Mouse (Mus musculus): Measurements from ENCODE around the gene Ezr. TPM values are rescaled to one million over a fixed set of nuclear protein-coding genes. Genes with fewer than 3 reads are reported as not detected.
"Not testable (repeated sequence)": the region's sequence is repeated elsewhere in the genome, so short reads cannot be mapped to it uniquely, and the experiment has no call there.

The Ezr gene
- polyA plus RNA-seq, 1 experiment from 2014 or later, result 43.3 TPM

GRCm38 (mm10) chr17:6731132-6731531 lies 51.5 kb downstream of the Ezr start:
- Histone ChIP-seq H3K4me3 (ENCODE audit: low read depth, low read length) (no peak overlapping the region), H3K27ac (ENCODE audit: low read length) (no peak overlapping the region), H3K36me3 (ENCODE audit: control insufficient read depth, insufficient read depth) (no peaks in the 10 kb centered on the region), H3K4me1 (ENCODE audit: control insufficient read depth, low read depth, low read length) (no peaks in the 10 kb centered on the region), H3K9me3 (replicated peaks; ENCODE audit: control insufficient read depth, low read length) (no peaks in the 10 kb centered on the region), H3K4me2 (ENCODE audit: low read depth, low read length) (no peak overlapping the region), H3K27me3 (ENCODE audit: control insufficient read depth, insufficient read depth, low read depth, low read length) (no peaks in the 10 kb centered on the region), H3K9ac (ENCODE audit: low read depth, low read length) (no peak overlapping the region)
- no peak for ATAC-seq (ENCODE audit: low read depth)
- 46% methylated on average over 8 of the region's 8 CpGs for WGBS (ENCODE audit: insufficient replicate concordance)

- Histone ChIP-seq H3K36me3 (ENCODE audit: control insufficient read depth, insufficient read depth) (no peaks in the 10 kb centered on the region), H3K27ac (ENCODE audit: low read length) (no peak overlapping the region), H3K9ac (ENCODE audit: low read depth, low read length) (no peak overlapping the region), H3K4me1 (ENCODE audit: control insufficient read depth, low read depth, low read length) (no peaks in the 10 kb centered on the region), H3K4me2 (ENCODE audit: low read depth, low read length) (no peak overlapping the region), H3K9me3 (replicated peaks; ENCODE audit: control insufficient read depth, low read length) (no peaks in the 10 kb centered on the region), H3K4me3 (ENCODE audit: low read depth, low read length) (no peak overlapping the region), H3K27me3 (ENCODE audit: control insufficient read depth, insufficient read depth, low read depth, low read length) (no peaks in the 10 kb centered on the region)
- no peak for ATAC-seq (ENCODE audit: low read depth)
- 30% methylated on average over 6 of the region's 6 CpGs for whole genome bisulfite sequencing (ENCODE audit: insufficient replicate concordance)
Measured at GRCm38 (mm10) chr17:6729244-6729742, 53.3 kb downstream of the Ezr start.

- Histone ChIP-seq H3K27me3 (ENCODE audit: control insufficient read depth, insufficient read depth, low read depth, low read length) (no peaks in the 10 kb centered on the region), H3K27ac (ENCODE audit: low read length) (no peak overlapping the region), H3K4me2 (ENCODE audit: low read depth, low read length) (no peak overlapping the region), H3K9me3 (replicated peaks; ENCODE audit: control insufficient read depth, low read length) (no peaks in the 10 kb centered on the region), H3K4me1 (ENCODE audit: control insufficient read depth, low read depth, low read length) (no peaks in the 10 kb centered on the region), H3K4me3 (ENCODE audit: low read depth, low read length) (no peak overlapping the region), H3K9ac (ENCODE audit: low read depth, low read length) (no peak overlapping the region), H3K36me3 (ENCODE audit: control insufficient read depth, insufficient read depth) (no peaks in the 10 kb centered on the region)
- ATAC-seq (ENCODE audit: low read depth), result no peak
- WGBS (ENCODE audit: insufficient replicate concordance), result 74% methylated on average over 12 of the region's 12 CpGs
Measured at GRCm38 (mm10) chr17:6727996-6728610, 54.5 kb downstream of the Ezr start.

- not testable (repeated sequence) for H3K4me1 ChIP-seq (ENCODE audit: control insufficient read depth, low read depth, low read length); H3K27ac ChIP-seq (ENCODE audit: low read length); H3K27me3 ChIP-seq (ENCODE audit: control insufficient read depth, insufficient read depth, low read depth, low read length); H3K36me3 ChIP-seq (ENCODE audit: control insufficient read depth, insufficient read depth); ATAC-seq (ENCODE audit: low read depth); H3K9ac ChIP-seq (ENCODE audit: low read depth, low read length); H3K4me2 ChIP-seq (ENCODE audit: low read depth, low read length); H3K9me3 ChIP-seq (replicated peaks; ENCODE audit: control insufficient read depth, low read length); H3K4me3 ChIP-seq (ENCODE audit: low read depth, low read length)
- WGBS (ENCODE audit: insufficient replicate concordance), result 67% methylated on average over 7 of the region's 8 CpGs
Measured at GRCm38 (mm10) chr17:6713944-6714343, 68.6 kb downstream of the Ezr start.

GRCm38 (mm10) chr17:6713483-6713882 lies 69.1 kb downstream of the Ezr start:
- 37% methylated on average over 2 of the region's 2 CpGs for WGBS (ENCODE audit: insufficient replicate concordance)
- not testable (repeated sequence) for H3K9ac ChIP-seq (ENCODE audit: low read depth, low read length); H3K27ac ChIP-seq (ENCODE audit: low read length); H3K36me3 ChIP-seq (ENCODE audit: control insufficient read depth, insufficient read depth); H3K9me3 ChIP-seq (replicated peaks; ENCODE audit: control insufficient read depth, low read length); H3K4me1 ChIP-seq (ENCODE audit: control insufficient read depth, low read depth, low read length); H3K27me3 ChIP-seq (ENCODE audit: control insufficient read depth, insufficient read depth, low read depth, low read length); H3K4me3 ChIP-seq (ENCODE audit: low read depth, low read length); ATAC-seq (ENCODE audit: low read depth); H3K4me2 ChIP-seq (ENCODE audit: low read depth, low read length)

- not testable (repeated sequence) for H3K9me3 ChIP-seq (replicated peaks; ENCODE audit: control insufficient read depth, low read length); ATAC-seq (ENCODE audit: low read depth); H3K27me3 ChIP-seq (ENCODE audit: control insufficient read depth, insufficient read depth, low read depth, low read length); H3K9ac ChIP-seq (ENCODE audit: low read depth, low read length); H3K27ac ChIP-seq (ENCODE audit: low read length); H3K36me3 ChIP-seq (ENCODE audit: control insufficient read depth, insufficient read depth); H3K4me3 ChIP-seq (ENCODE audit: low read depth, low read length); H3K4me1 ChIP-seq (ENCODE audit: control insufficient read depth, low read depth, low read length); H3K4me2 ChIP-seq (ENCODE audit: low read depth, low read length)
- WGBS (ENCODE audit: insufficient replicate concordance), result 61% methylated on average over 2 of the region's 2 CpGs
Measured at GRCm38 (mm10) chr17:6708194-6708593, 74.4 kb downstream of the Ezr start.

GRCm38 (mm10) chr17:6707422-6707821 lies 75.2 kb downstream of the Ezr start:
- H3K4me2 ChIP-seq (ENCODE audit: low read depth, low read length); H3K4me3 ChIP-seq (ENCODE audit: low read depth, low read length); H3K9ac ChIP-seq (ENCODE audit: low read depth, low read length); H3K27me3 ChIP-seq (ENCODE audit: control insufficient read depth, insufficient read depth, low read depth, low read length); H3K27ac ChIP-seq (ENCODE audit: low read length); H3K9me3 ChIP-seq (replicated peaks; ENCODE audit: control insufficient read depth, low read length); ATAC-seq (ENCODE audit: low read depth); H3K36me3 ChIP-seq (ENCODE audit: control insufficient read depth, insufficient read depth); H3K4me1 ChIP-seq (ENCODE audit: control insufficient read depth, low read depth, low read length): not testable (repeated sequence)
- WGBS (ENCODE audit: insufficient replicate concordance), result 65% methylated on average over 5 of the region's 5 CpGs

- 63% methylated on average over 5 of the region's 5 CpGs for WGBS (ENCODE audit: insufficient replicate concordance)
- not testable (repeated sequence) for ATAC-seq (ENCODE audit: low read depth); H3K9ac ChIP-seq (ENCODE audit: low read depth, low read length); H3K9me3 ChIP-seq (replicated peaks; ENCODE audit: control insufficient read depth, low read length); H3K4me3 ChIP-seq (ENCODE audit: low read depth, low read length); H3K4me1 ChIP-seq (ENCODE audit: control insufficient read depth, low read depth, low read length); H3K27me3 ChIP-seq (ENCODE audit: control insufficient read depth, insufficient read depth, low read depth, low read length); H3K27ac ChIP-seq (ENCODE audit: low read length); H3K4me2 ChIP-seq (ENCODE audit: low read depth, low read length); H3K36me3 ChIP-seq (ENCODE audit: control insufficient read depth, insufficient read depth)
Measured at GRCm38 (mm10) chr17:6706448-6706847, 76.1 kb downstream of the Ezr start.

GRCm38 (mm10) chr17:6703381-6704270 lies 79.0 kb downstream of the Ezr start:
- H3K4me1 ChIP-seq (ENCODE audit: control insufficient read depth, low read depth, low read length); H3K9ac ChIP-seq (ENCODE audit: low read depth, low read length); H3K36me3 ChIP-seq (ENCODE audit: control insufficient read depth, insufficient read depth); H3K27me3 ChIP-seq (ENCODE audit: control insufficient read depth, insufficient read depth, low read depth, low read length); H3K27ac ChIP-seq (ENCODE audit: low read length); H3K9me3 ChIP-seq (replicated peaks; ENCODE audit: control insufficient read depth, low read length); H3K4me3 ChIP-seq (ENCODE audit: low read depth, low read length); H3K4me2 ChIP-seq (ENCODE audit: low read depth, low read length); ATAC-seq (ENCODE audit: low read depth): not testable (repeated sequence)
- WGBS (ENCODE audit: insufficient replicate concordance), result 63% methylated on average over 8 of the region's 9 CpGs

Measured in liver, embryonic 16.5 days (tissue).